Mouse (Mus musculus) limb, embryonic 14.5 days (tissue): ENCODE data around the gene Sec24d. TPM values are rescaled to one million over a fixed set of nuclear protein-coding genes. Genes with fewer than 3 reads are reported as not detected.

Experiments used
- ATAC-seq: fragments of 200-750 bp; cut with Nextera tagmentation; 2 replicates; pipeline ENCODE4 v1.8.0; 2017; ENCODE audit warnings: low read depth, moderate number of reproducible peaks, moderate TSS enrichment; ENCODE audit not compliant: low FRiP score
- DNase-seq: peaks from one replicate; pipeline ENCODE4 v3.0.0-alpha.2; 2015; ENCODE audit warnings: low spot score
- H3K27ac ChIP-seq: fragments of 300-500 bp; sonication (generic); replicated peaks from 2 replicates; pipeline ENCODE4 v1.5.1; 2014; ENCODE audit warnings: low read depth, mild to moderate bottlenecking, low read length, moderate library complexity, mixed read lengths
- H3K27me3 ChIP-seq: fragments of 300-500 bp; sonication (generic); 2 replicates; pipeline ENCODE4 v1.6.1; 2014; ENCODE audit warnings: low read length, mixed read lengths; ENCODE audit not compliant: control insufficient read depth, insufficient read depth
- H3K36me3 ChIP-seq: fragments of 300-500 bp; sonication (generic); 2 replicates; pipeline ENCODE4 v1.6.1; 2014; ENCODE audit warnings: mild to moderate bottlenecking, low read length, moderate library complexity, mixed read lengths; ENCODE audit not compliant: control insufficient read depth, insufficient read depth
- H3K4me1 ChIP-seq: fragments of 300-500 bp; sonication (generic); 2 replicates; pipeline ENCODE4 v1.6.1; 2014; ENCODE audit warnings: antibody characterized with exemption, low read length, mixed read lengths; ENCODE audit not compliant: control insufficient read depth, insufficient read depth
- H3K4me2 ChIP-seq: fragments of 300-500 bp; sonication (generic); replicated peaks from 2 replicates; pipeline ENCODE4 v1.6.1; 2014; ENCODE audit warnings: low read depth, mild to moderate bottlenecking, low read length, moderate library complexity; ENCODE audit not compliant: severe bottlenecking
- H3K4me3 ChIP-seq: fragments of 300-500 bp; sonication (generic); replicated peaks from 2 replicates; pipeline ENCODE4 v1.5.1; 2014; ENCODE audit warnings: low read length
- H3K9ac ChIP-seq: fragments of 300-500 bp; sonication (generic); 2 replicates; pipeline ENCODE4 v1.6.1; 2014; ENCODE audit warnings: mild to moderate bottlenecking, low read depth, low read length, moderate library complexity; ENCODE audit not compliant: severe bottlenecking
- H3K9me3 ChIP-seq: fragments of 300-500 bp; sonication (generic); 2 replicates; pipeline ENCODE4 v1.6.1; 2016; ENCODE audit warnings: low read length; ENCODE audit not compliant: control insufficient read depth
- POLR2A ChIP-seq: fragments of 200-500 bp; IDR thresholded peaks from 2 replicates; pipeline ENCODE4 v1.8.0; 2012; ENCODE audit warnings: inconsistent platforms, mild to moderate bottlenecking, moderate library complexity, borderline replicate concordance; ENCODE audit not compliant: insufficient read depth, insufficient read length; ENCODE audit errors: extremely low read depth
- WGBS: fragments of 180-500 bp; shearing (Covaris S2); extraction: QIAGEN DNeasy Blood & Tissue Kit; methylation state at CpG from one replicate; pipeline ENCODE4 v1.1.7; 2014; 5-methylcytosine and 5-hydroxymethylcytosine counted together
- polyA plus RNA-seq, 2 experiments: library from polyadenylated mRNA; depleted of rRNA in 1 of 2; stranded (reverse) in 1 of 2; unstranded in 1 of 2; fragments of >200 nt; fragmentation: Nextera tagmentation in 1 of 2; extraction: Ambion mirVana in 1 of 2; gene quantifications; 2 replicates each; pipeline versions ENCODE4 v1.2.1 to v1.2.3; 2012 to 2014

Gene Sec24d
- polyA plus RNA-seq, 2 experiments = 97.5 to 110 TPM

DNA sequence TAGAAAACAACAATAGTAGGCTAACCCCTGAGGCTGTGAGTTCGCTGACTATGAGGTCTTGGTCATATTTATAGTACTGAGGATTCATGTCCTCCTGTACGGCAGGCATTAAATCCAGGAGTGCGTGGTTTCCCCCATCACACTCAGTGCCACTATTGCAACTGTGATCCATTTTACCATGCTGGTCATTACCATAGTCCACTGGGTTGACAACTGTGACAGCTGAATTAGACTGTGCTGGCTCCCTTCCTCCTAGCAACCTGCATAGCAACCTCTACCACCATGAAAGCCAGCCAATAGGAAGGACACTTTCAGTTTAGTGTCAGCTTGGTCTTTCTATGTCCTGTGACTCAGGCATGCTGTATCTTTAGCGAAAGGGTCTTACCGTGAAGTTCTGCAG is 17.0 kb downstream of the Sec24d start:
- ATAC-seq (no peak), DNase-seq (no peak)
- peaks cover 6% of the 10 kb centered on the region for H3K4me1 ChIP-seq
- H3K4me3 ChIP-seq = no peak overlapping the region
- H3K4me2 ChIP-seq = no peak overlapping the region
- H3K27me3 ChIP-seq = no peaks in the 10 kb centered on the region
- peaks cover 49% of the 10 kb centered on the region for H3K36me3 ChIP-seq
- 96% methylated on average over 5 of the region's 5 CpGs for WGBS
- no peaks in the 10 kb centered on the region for H3K9me3 ChIP-seq
- no peak for TF ChIP-seq POLR2A
- H3K27ac ChIP-seq = no peak overlapping the region
- no peak overlapping the region for H3K9ac ChIP-seq

DNA sequence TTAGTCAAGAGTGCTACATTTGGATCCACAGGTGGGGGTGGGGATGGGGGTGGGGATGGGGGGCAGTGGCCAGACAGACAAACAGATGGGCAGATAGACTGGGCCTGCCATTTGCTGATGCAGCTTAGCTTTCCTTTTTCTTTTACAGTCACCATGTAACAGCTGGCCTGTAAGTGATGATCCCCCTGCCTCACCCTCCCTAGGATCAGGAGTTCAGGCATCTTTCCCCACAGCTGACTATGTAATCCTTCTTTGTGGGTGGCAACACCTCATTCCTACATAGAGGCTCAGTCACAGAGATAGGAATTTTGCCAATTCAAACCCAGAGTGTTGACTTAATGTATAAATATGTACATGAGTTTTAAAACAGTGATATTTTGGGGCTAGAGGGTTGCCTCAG is 18.4 kb downstream of the Sec24d start:
- no peaks in the 10 kb centered on the region for H3K9me3 ChIP-seq
- H3K27ac ChIP-seq = no peak overlapping the region
- peaks cover 45% of the 10 kb centered on the region for H3K36me3 ChIP-seq
- H3K9ac ChIP-seq = no peak overlapping the region
- DNase-seq = no peak
- ATAC-seq = peak; percentile 70
- no peak overlapping the region for H3K4me2 ChIP-seq
- H3K4me1 ChIP-seq = peaks cover 6% of the 10 kb centered on the region
- TF ChIP-seq POLR2A = no peak
- no peak overlapping the region for H3K4me3 ChIP-seq
- H3K27me3 ChIP-seq = no peaks in the 10 kb centered on the region

DNA sequence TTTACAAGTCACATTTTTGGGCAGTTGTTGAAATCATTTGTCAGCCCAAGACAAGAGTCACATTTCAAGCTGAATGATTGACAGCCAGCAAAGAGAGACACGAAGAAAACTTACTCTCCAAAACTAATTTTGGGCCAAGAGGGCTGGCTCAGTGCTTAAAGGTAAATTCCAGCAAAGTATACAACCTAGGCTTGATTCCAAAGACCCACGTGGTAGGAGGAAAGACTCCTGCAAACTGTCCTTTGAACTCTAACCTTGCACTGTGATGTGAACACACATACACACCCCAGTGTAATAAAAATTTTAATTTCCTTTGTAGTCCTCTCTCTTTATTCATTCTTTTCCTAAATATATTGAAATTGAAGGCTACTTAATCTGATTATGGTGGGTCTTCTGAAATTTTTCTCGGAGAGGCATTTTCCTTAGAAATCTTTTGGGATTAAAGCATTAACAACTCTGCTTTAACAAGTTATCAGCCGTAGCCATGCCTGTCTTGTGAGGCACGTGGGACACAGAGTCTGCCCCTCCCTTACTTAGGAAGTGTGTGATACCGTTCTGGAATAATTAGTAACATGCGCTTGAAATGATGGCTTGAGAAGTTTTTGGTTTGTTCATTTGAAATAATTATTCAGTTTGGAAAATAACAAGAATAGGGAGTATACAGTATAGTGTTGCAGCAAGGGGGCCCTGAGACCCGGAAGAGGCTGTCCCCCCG is 21.8 kb downstream of the Sec24d start:
- DNase-seq = no peak
- H3K36me3 ChIP-seq = peaks cover 47% of the 10 kb centered on the region
- H3K4me2 ChIP-seq = no peak overlapping the region

DNA sequence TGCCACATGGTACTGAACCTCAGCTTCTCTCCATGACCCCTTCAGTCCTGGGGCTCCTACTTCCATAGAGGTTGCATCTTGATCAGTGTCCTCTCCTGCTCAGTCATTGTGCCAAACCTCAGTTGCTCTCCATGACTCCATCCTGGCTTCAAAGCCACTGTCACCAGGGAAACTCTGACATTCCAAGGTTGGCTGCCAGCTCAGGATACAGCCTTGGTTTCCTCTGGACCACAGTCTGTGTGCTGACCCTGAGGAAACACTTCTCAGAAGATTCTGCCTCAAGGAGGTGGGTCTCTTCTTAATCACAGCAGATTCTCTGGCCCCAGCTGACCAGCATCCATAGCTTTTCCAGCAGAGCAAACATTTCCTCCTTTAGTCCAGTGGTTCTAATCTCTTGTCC is 24.4 kb downstream of the Sec24d start:
- no peak for TF ChIP-seq POLR2A

More for the DNA sequence above, 21.8 kb downstream of the Sec24d start:
- H3K9ac ChIP-seq = no peak overlapping the region
- 29% methylated on average over 9 of the region's 9 CpGs for whole genome bisulfite sequencing
- H3K4me3 ChIP-seq = no peak overlapping the region
- ATAC-seq = no peak
- no peaks in the 10 kb centered on the region for H3K9me3 ChIP-seq
- peaks cover 6% of the 10 kb centered on the region for H3K4me1 ChIP-seq
- H3K27ac ChIP-seq = no peak overlapping the region
- H3K27me3 ChIP-seq = no peaks in the 10 kb centered on the region
- no peak for TF ChIP-seq POLR2A

DNA sequence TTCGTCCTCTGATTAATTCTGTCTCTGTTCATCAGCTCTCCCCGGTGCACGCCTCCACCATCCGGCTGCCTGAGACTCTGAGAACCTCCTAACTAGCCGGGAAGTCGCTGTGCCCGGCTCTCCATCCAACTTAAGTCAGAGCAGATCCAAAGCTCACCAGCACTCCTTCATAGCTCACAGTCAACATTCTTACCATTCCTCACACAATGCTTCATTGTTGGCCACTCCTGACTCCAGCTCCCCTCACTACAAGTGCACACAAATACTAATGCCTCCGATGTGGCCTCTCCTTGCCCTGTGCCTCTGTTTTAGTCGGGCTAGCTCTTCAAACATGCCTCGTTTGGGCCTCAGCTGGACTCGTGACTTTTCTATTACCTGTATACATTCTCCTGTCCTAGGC is 29.4 kb downstream of the Sec24d start:
- no peak overlapping the region for H3K4me2 ChIP-seq
- H3K4me1 ChIP-seq = no peaks in the 10 kb centered on the region
- H3K4me3 ChIP-seq = no peak overlapping the region
- H3K36me3 ChIP-seq = peaks cover 78% of the 10 kb centered on the region
- H3K27ac ChIP-seq = no peak overlapping the region
- H3K27me3 ChIP-seq = no peaks in the 10 kb centered on the region
- TF ChIP-seq POLR2A = no peak
- H3K9me3 ChIP-seq = no peaks in the 10 kb centered on the region
- DNase-seq (no peak), ATAC-seq (no peak)
- H3K9ac ChIP-seq = no peak overlapping the region
- WGBS = 63% methylated on average over 11 of the region's 11 CpGs

More for the DNA sequence above, 24.4 kb downstream of the Sec24d start:
- Histone ChIP-seq H3K27me3 (no peaks in the 10 kb centered on the region), H3K27ac (no peak overlapping the region), H3K9ac (no peak overlapping the region), H3K36me3 (peaks cover 56% of the 10 kb centered on the region), H3K4me3 (no peak overlapping the region), H3K4me2 (no peak overlapping the region), H3K4me1 (peaks cover 6% of the 10 kb centered on the region), H3K9me3 (no peaks in the 10 kb centered on the region)
- ATAC-seq (no peak), DNase-seq (no peak)
